Comparison of ENCODE assay signal across 8 mouse cellular contexts in the genomic region with DNA sequence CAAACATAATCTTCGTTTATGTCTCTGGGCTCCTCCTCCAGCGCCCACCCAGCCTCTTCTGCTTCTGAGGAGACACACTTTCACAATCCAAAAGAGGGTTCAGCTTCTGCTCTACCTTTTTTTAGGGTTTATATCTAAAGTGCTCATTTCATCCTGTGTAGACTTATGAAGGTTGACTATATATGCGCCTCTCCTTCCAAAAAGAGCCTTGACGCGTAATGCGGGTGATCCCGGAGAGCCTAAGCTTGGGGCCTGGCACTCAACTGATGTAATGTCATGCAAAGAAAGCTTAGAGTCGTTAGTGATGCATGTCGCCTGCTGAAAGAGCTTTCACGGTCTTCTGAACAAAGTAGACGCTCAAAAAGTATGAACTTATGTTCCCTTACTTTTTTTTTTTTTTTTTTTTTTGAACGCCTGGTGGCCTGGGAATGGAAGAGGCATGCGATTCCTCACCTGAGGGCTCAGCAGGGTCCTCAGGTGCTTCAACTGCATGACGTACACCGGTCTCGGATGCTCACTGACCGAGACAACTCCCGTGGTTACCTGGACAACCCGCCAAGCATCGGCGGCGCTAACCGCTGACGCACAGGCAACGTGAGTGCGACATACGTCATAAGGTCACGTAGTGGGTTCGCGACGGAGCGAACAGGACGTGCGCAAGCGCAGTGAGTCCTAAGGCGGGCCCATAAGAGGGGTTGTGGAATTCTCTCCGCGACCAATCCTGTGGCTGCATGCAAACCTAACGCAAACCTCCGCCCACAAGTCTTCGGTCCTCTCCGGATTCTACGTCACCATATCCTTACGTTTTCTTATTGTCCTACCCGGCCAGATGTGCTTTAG. TPM values are rescaled to one million over a fixed set of nuclear protein-coding genes. Genes with fewer than 3 reads are reported as not detected.
A peak's percentile ranks its signal among the peaks of the same experiment; 100 is the strongest.
DNase-seq lines count a peak whose midpoint lies in the region; ATAC-seq lines count a peak whose summit lies in the region.

A gene (minus strand): TSS at position 596 of the 840 bp plus-strand sequence.

- H3K4me3 ChIP-seq in hindbrain, embryonic 11.5 days (ENCODE audit: low read depth, low read length): peak within 1 kb of the TSS; percentile 41

- no peaks in the 10 kb centered on the region for H3K9me3 ChIP-seq in hindbrain, embryonic 11.5 days (ENCODE audit: control insufficient read depth, low read length)

- H3K27me3 ChIP-seq in hindbrain, embryonic 11.5 days (ENCODE audit: control insufficient read depth, insufficient read depth, low read length): no peaks in the 10 kb centered on the region

- 4% methylated on average over 45 of the region's 45 CpGs for WGBS in hindbrain, embryonic 11.5 days

- H3K4me2 ChIP-seq in hindbrain, embryonic 11.5 days (replicated peaks; ENCODE audit: low read depth, low read length): peak within 1 kb of the TSS; percentile 68

- peak; percentile 94 for DNase-seq in Muller cell, postnatal 12 days (ENCODE audit: inconsistent ontology term)
- DNase-seq in cerebellum, adult 9-11 months: peak; percentile 98
- peak; percentile 96 to 98 for DNase-seq in frontal cortex, adult 2 months (ENCODE audit: extremely low spot score in 1 of 2, low spot score in 1 of 2)
- DNase-seq in hindbrain, embryonic 11.5 days (ENCODE audit: low spot score): peak; percentile 98
- peak; percentile 93 to 94 for DNase-seq in layer of hippocampus, postnatal 10 days (ENCODE audit: low spot score in 2 of 2)
- peak; percentile 98 for DNase-seq in lung, postnatal 10 days
- peak; percentile 94 for DNase-seq in ovary, postnatal 36 days (ENCODE audit: low spot score)
- peak; percentile 93 for DNase-seq in thymus, postnatal 25 days

- peak within 1 kb of the TSS; percentile 52; the same call in 1 of the 2 replicates for H3K27ac ChIP-seq in hindbrain, embryonic 11.5 days (ENCODE audit: low read depth, low read length)

- peaks cover 10% of the 10 kb centered on the region for H3K4me1 ChIP-seq in hindbrain, embryonic 11.5 days (replicated peaks; ENCODE audit: control insufficient read depth, insufficient read depth, low read length)

- H3K36me3 ChIP-seq in hindbrain, embryonic 11.5 days (ENCODE audit: control insufficient read depth, insufficient read depth, low read length): no peaks in the 10 kb centered on the region; the same call in 1 of the 2 replicates

- ATAC-seq in hindbrain, embryonic 11.5 days (ENCODE audit: low FRiP score): peak; percentile 91

- H3K9ac ChIP-seq in hindbrain, embryonic 11.5 days (ENCODE audit: low read depth, low read length): peak within 1 kb of the TSS; percentile 53

RNA-seq across cellular contexts. Expression of the gene that starts here (rescaled TPM):
- 69.6 and 78.0 TPM in 2 replicates for polyA plus RNA-seq in frontal cortex, adult 2 months (2012; rRNA removed)
- polyA plus RNA-seq in hindbrain, embryonic 11.5 days (2014; fragmentation: Nextera tagmentation; extraction: Ambion mirVana): 28.8 and 30.8 TPM in 2 replicates
- 10 to 100 TPM; 68.7 to 70.3 TPM for total RNA-seq in layer of hippocampus, postnatal 10 days (2021)

Comparison
In these comparisons a context has a peak if more than half of its experiments do, and no peak if none do; other contexts are left out.
1. Peak in every context shown above with its lines: DNase-seq, ATAC-seq, H3K4me3 ChIP-seq and H3K27ac ChIP-seq.